Mouse (Mus musculus) G1E (cell line): Measurements from ENCODE around the gene Angel2. TPM values are rescaled to one million over a fixed set of nuclear protein-coding genes. Genes with fewer than 3 reads are reported as not detected.

Experiments
- ATAC-seq: 2 replicates; pipeline ENCODE4 v1.8.0; 2016; ENCODE audit warnings: mild to moderate bottlenecking; ENCODE audit not compliant: insufficient number of reproducible peaks, poor library complexity, low FRiP score, severe bottlenecking; ENCODE audit errors: extremely low read depth
- DNase-seq: peaks from one replicate; pipeline ENCODE4 v3.0.0; 2012; ENCODE audit warnings: low spot score
- H3K27me3 ChIP-seq: 2 replicates; pipeline ENCODE4 v1.6.1; 2012; ENCODE audit warnings: mild to moderate bottlenecking, low read length, inconsistent platforms; ENCODE audit not compliant: insufficient read depth
- H3K36me3 ChIP-seq: replicated peaks from 2 replicates; pipeline ENCODE3; 2012; ENCODE audit warnings: mild to moderate bottlenecking, inconsistent platforms
- H3K4me1 ChIP-seq: 2 replicates; pipeline ENCODE4 v1.6.1; 2012; ENCODE audit warnings: low read depth, low read length, inconsistent platforms, mixed read lengths; ENCODE audit not compliant: insufficient read depth
- H3K4me3 ChIP-seq: 2 replicates; pipeline ENCODE4 v1.5.1; 2012; ENCODE audit warnings: low read depth, mild to moderate bottlenecking, inconsistent platforms, low read length, moderate library complexity, mixed read lengths
- H3K9me3 ChIP-seq: replicated peaks from 2 replicates; pipeline ENCODE4 v1.6.1; 2012; ENCODE audit warnings: inconsistent platforms
- CTCF ChIP-seq: IDR thresholded peaks from 2 replicates; pipeline ENCODE4 v1.5.1; 2012; ENCODE audit warnings: low read depth, low read length, inconsistent platforms, mixed read lengths
- GATA1 ChIP-seq: IDR thresholded peaks from 2 replicates; pipeline ENCODE4 v1.6.1; 2012; ENCODE audit warnings: borderline replicate concordance, low read length, inconsistent platforms, mixed read lengths
- GATA2 ChIP-seq: IDR thresholded peaks from 2 replicates; pipeline ENCODE4 v1.6.1; 2012; ENCODE audit warnings: low read depth, low read length, inconsistent platforms, borderline replicate concordance
- POLR2AphosphoS5 ChIP-seq: IDR thresholded peaks from 2 replicates; pipeline ENCODE4 v1.6.1; 2012; ENCODE audit warnings: low read depth, low read length, inconsistent platforms; ENCODE audit not compliant: insufficient replicate concordance
- TAL1 ChIP-seq: conservative IDR thresholded peaks from 2 replicates; pipeline ENCODE4 v1.6.1; 2012; ENCODE audit warnings: low read depth, low read length, inconsistent platforms, mixed read lengths
- polyA plus RNA-seq: library from polyadenylated mRNA; stranded (reverse); fragments of >175 nt; gene quantifications from 2 replicates; pipeline ENCODE4 v1.2.3, GENCODE M21; 2012
- total RNA-seq, 2 experiments: library from RNA; stranded (forward) in 1 of 2; stranded (reverse) in 1 of 2; fragments of 200-1000 nt in 1 of 2; fragments of >200 nt in 1 of 2; fragmentation: Nextera tagmentation in 1 of 2; gene quantifications; 2 replicates each; pipeline ENCODE4 v1.2.3; 2014 to 2017

Angel2 gene
- total and polyA plus RNA-seq, 3 experiments, result 11.4 to 43.9 (median 43.5) TPM

- H3K4me1 ChIP-seq, result peaks cover 5% of the 10 kb centered on the region
- peaks cover 2% of the 10 kb centered on the region; the same call in 1 of the 2 replicates for H3K27me3 ChIP-seq
- H3K36me3 ChIP-seq, result peaks cover 52% of the 10 kb centered on the region
- DNase-seq (no peak), ATAC-seq (no peak)
- TF ChIP-seq POLR2AphosphoS5 (no peak), GATA2 (no peak), CTCF (no peak), TAL1 (no peak), GATA1 (no peak)
- H3K9me3 ChIP-seq, result no peaks in the 10 kb centered on the region
- no peak overlapping the region for H3K4me3 ChIP-seq
These were observed 23.5 kb downstream of the Angel2 start for GRCm38 (mm10) chr1:190948439-190948838.

- no peak overlapping the region for H3K4me3 ChIP-seq
- peaks cover 5% of the 10 kb centered on the region for H3K4me1 ChIP-seq
- H3K9me3 ChIP-seq, result no peaks in the 10 kb centered on the region
- ATAC-seq (no peak), DNase-seq (no peak)
- peaks cover 5% of the 10 kb centered on the region; the same call in 1 of the 2 replicates for H3K27me3 ChIP-seq
- TF ChIP-seq GATA1 (no peak), CTCF (no peak), POLR2AphosphoS5 (no peak), GATA2 (no peak), TAL1 (no peak)
- peaks cover 48% of the 10 kb centered on the region for H3K36me3 ChIP-seq
These were observed 23.9 kb downstream of the Angel2 start for GRCm38 (mm10) chr1:190948846-190949245.

GRCm38 (mm10) chr1:190951014-190951413, 26.1 kb downstream of the Angel2 start:
- DNase-seq (no peak), ATAC-seq (no peak)
- Histone ChIP-seq H3K4me3 (no peak overlapping the region), H3K4me1 (peaks cover 5% of the 10 kb centered on the region), H3K27me3 (peaks cover 16% of the 10 kb centered on the region), H3K9me3 (no peaks in the 10 kb centered on the region), H3K36me3 (peaks cover 28% of the 10 kb centered on the region)
- TF ChIP-seq GATA2, result no peak
- no peak for TF ChIP-seq TAL1
- no peak for TF ChIP-seq POLR2AphosphoS5
- TF ChIP-seq CTCF, result no peak
- TF ChIP-seq GATA1, result no peak

- no peak for TF ChIP-seq POLR2AphosphoS5
- no peak for TF ChIP-seq GATA1
- no peak for TF ChIP-seq CTCF
- no peak overlapping the region for H3K4me3 ChIP-seq
- peaks cover 27% of the 10 kb centered on the region for H3K27me3 ChIP-seq
- peaks cover 12% of the 10 kb centered on the region for H3K36me3 ChIP-seq
- ATAC-seq (no peak), DNase-seq (no peak)
- H3K4me1 ChIP-seq, result peaks cover 8% of the 10 kb centered on the region
- no peaks in the 10 kb centered on the region for H3K9me3 ChIP-seq
These were observed 28.1 kb downstream of the Angel2 start for GRCm38 (mm10) chr1:190953009-190953408.

GRCm38 (mm10) chr1:190958821-190959220, 33.9 kb downstream of the Angel2 start:
- H3K27me3 ChIP-seq, result peaks cover 44% of the 10 kb centered on the region
- TF ChIP-seq GATA2, result no peak
- no peak for TF ChIP-seq CTCF
- TF ChIP-seq TAL1, result no peak
- no peak for TF ChIP-seq POLR2AphosphoS5
- TF ChIP-seq GATA1, result no peak
- peaks cover 6% of the 10 kb centered on the region; the same call in 1 of the 2 replicates for H3K4me1 ChIP-seq
- H3K4me3 ChIP-seq, result no peak overlapping the region
- no peaks in the 10 kb centered on the region for H3K9me3 ChIP-seq
- DNase-seq (no peak), ATAC-seq (no peak)
- H3K36me3 ChIP-seq, result no peaks in the 10 kb centered on the region

GRCm38 (mm10) chr1:190962760-190963159, 37.8 kb downstream of the Angel2 start:
- Histone ChIP-seq H3K36me3 (no peaks in the 10 kb centered on the region), H3K4me1 (peaks cover 3% of the 10 kb centered on the region; the same call in 1 of the 2 replicates), H3K9me3 (no peaks in the 10 kb centered on the region), H3K4me3 (no peak overlapping the region), H3K27me3 (peaks cover 55% of the 10 kb centered on the region)
- no peak for DNase-seq
- ATAC-seq, result no peak
- TF ChIP-seq POLR2AphosphoS5, result no peak
